Mouse (Mus musculus): ENCODE data around the gene Tm2d1.

DNA sequence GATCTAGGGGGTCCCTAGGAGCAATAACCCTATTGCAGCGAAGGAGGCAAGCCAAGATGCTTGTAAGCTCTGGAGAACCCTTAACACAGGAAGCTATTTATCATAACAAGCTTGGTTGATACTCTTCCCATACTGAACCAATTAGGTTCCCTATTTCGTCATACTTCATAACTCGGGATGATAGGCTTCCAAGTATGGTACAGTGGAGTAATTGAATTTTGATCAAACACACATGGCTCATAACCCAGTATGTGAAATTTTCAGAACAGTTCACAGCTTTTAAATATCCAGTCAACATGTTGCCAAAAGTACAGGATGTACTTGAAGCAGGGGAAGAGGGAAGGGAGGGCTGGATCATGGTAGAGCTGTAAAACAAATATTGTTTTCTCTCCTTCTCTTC, 64.3 kb downstream of the Tm2d1 start:
- TF ChIP-seq CTCF (IDR thresholded peaks at IDR 0.05; ENCODE audit: borderline replicate concordance, extremely low read depth, insufficient read depth, insufficient read length) (no peak), POLR2A (IDR thresholded peaks at IDR 0.05; ENCODE audit: borderline replicate concordance, extremely low read depth, insufficient read depth, insufficient read length, poor library complexity, severe bottlenecking) (no peak)

All from brain, embryonic 14.5 days (tissue).